Mouse (Mus musculus) neural tube, embryonic 12.5 days (tissue): ENCODE results near the gene LTO1. TPM values are rescaled to one million over a fixed set of nuclear protein-coding genes. Genes with fewer than 3 reads are reported as not detected.

Source experiments
- polyA plus RNA-seq: library from polyadenylated mRNA; unstranded; fragments of >200 nt; fragmentation: Nextera tagmentation; extraction: Ambion mirVana; gene quantifications from 2 replicates; pipeline ENCODE4 v1.2.1, GENCODE M21; 2016

LTO1 gene
- polyA plus RNA-seq, 1 experiment from 2014 or later, result 36.7 TPM

Other genes starting within 250 kb of the LTO1 start
- 3.1 and 3.3 TPM in 2 replicates for gene Ano1, start 163.1 kb upstream of the LTO1 start, polyA plus RNA-seq
- gene Fgf3, start 77.0 kb upstream of the LTO1 start, polyA plus RNA-seq, result 0.80 and 1.1 TPM in 2 replicates
- gene Fgf4, start 67.7 kb upstream of the LTO1 start, polyA plus RNA-seq, result 0.34 and 0.37 TPM in 2 replicates
- 48.1 and 59.1 TPM in 2 replicates for gene Fgf15, start 18.6 kb upstream of the LTO1 start, polyA plus RNA-seq
- gene Ccnd1, start 24.8 kb downstream of the LTO1 start, polyA plus RNA-seq, result 140 and 159 TPM in 2 replicates